Mouse (Mus musculus) CD4-positive, CD25-positive, alpha-beta regulatory T cell, adult 4 months (primary cell): ENCODE measurements at regions not wholly inside any gene's neighbourhood (a gene's known extent, or its start where the extent isn't known, plus 50 kb on each side); places are given as distances from the start of the nearest gene placed in this dataset.
A peak's percentile ranks its signal among the peaks of the same experiment; 100 is the strongest.

ENCODE experiments used
- ATAC-seq: one replicate; pipeline ENCODE4 v1.8.0; 2017

- ATAC-seq = peak; percentile 68
These were observed 401.3 kb downstream of the Plcl1 start for GRCm38 (mm10) chr1:55807028-55807427.

GRCm38 (mm10) chr1:55808724-55809519, 403.2 kb downstream of the Plcl1 start:
- no peak for ATAC-seq

GRCm38 (mm10) chr1:55812486-55812885, 406.8 kb downstream of the Plcl1 start:
- ATAC-seq = peak; percentile 87

GRCm38 (mm10) chr1:55820866-55821500, 415.3 kb downstream of the Plcl1 start:
- ATAC-seq = no peak

- ATAC-seq = no peak
These were observed 416.9 kb downstream of the Plcl1 start for GRCm38 (mm10) chr1:55822599-55822998.

- no peak for ATAC-seq
These were observed 421.5 kb downstream of the Plcl1 start for GRCm38 (mm10) chr1:55827191-55827590.

- ATAC-seq = no peak
These were observed 429.6 kb downstream of the Plcl1 start for GRCm38 (mm10) chr1:55835281-55835680.

- no peak for ATAC-seq
These were observed 431.0 kb downstream of the Plcl1 start for GRCm38 (mm10) chr1:55836750-55837149.

GRCm38 (mm10) chr1:55837366-55837765, 431.6 kb downstream of the Plcl1 start:
- no peak for ATAC-seq

GRCm38 (mm10) chr1:55838168-55838567, 432.4 kb downstream of the Plcl1 start:
- ATAC-seq = peak; percentile 53

GRCm38 (mm10) chr1:55848806-55849205, 443.1 kb downstream of the Plcl1 start:
- no peak for ATAC-seq

GRCm38 (mm10) chr1:55852354-55852753, 446.6 kb downstream of the Plcl1 start:
- no peak for ATAC-seq

- no peak for ATAC-seq
These were observed 453.4 kb downstream of the Plcl1 start for GRCm38 (mm10) chr1:55859113-55859512.

GRCm38 (mm10) chr1:55863113-55863512, 457.4 kb downstream of the Plcl1 start:
- no peak for ATAC-seq

GRCm38 (mm10) chr1:55865274-55865673, 459.6 kb downstream of the Plcl1 start:
- ATAC-seq = no peak

GRCm38 (mm10) chr1:55866677-55867076, 461.0 kb downstream of the Plcl1 start:
- no peak for ATAC-seq

GRCm38 (mm10) chr1:55873583-55873982, 467.9 kb downstream of the Plcl1 start:
- ATAC-seq = no peak

GRCm38 (mm10) chr1:55874143-55874867, 468.6 kb downstream of the Plcl1 start:
- ATAC-seq = peak; percentile 85

GRCm38 (mm10) chr1:55874868-55875144, 469.1 kb downstream of the Plcl1 start:
- peak; percentile 57 for ATAC-seq

- ATAC-seq = no peak
These were observed 478.9 kb downstream of the Plcl1 start for GRCm38 (mm10) chr1:55884576-55884975.

- no peak for ATAC-seq
These were observed 480.8 kb downstream of the Plcl1 start for GRCm38 (mm10) chr1:55886383-55887070.

- no peak for ATAC-seq
These were observed 481.7 kb downstream of the Plcl1 start for GRCm38 (mm10) chr1:55887386-55887785.

- no peak for ATAC-seq
These were observed 483.1 kb downstream of the Plcl1 start for GRCm38 (mm10) chr1:55888711-55889366.
